Mouse (Mus musculus): ENCODE results near the gene Calml4. TPM values are rescaled to one million over a fixed set of nuclear protein-coding genes. Genes with fewer than 3 reads are reported as not detected.
A peak's percentile ranks its signal among the peaks of the same experiment; 100 is the strongest.

The Calml4 gene
- total and polyA plus RNA-seq, 2 experiments from 2014 or later: 1.7 to 20.5 TPM

- no peaks in the 10 kb centered on the region for H3K36me3 ChIP-seq (ENCODE audit: insufficient read depth, low read length)
- no peak overlapping the region for H3K4me3 ChIP-seq (ENCODE audit: low read length)
- ATAC-seq: no peak
Measured at GRCm38 (mm10) chr9:62821811-62822210, 36.1 kb upstream of the Calml4 start.

GRCm38 (mm10) chr9:62825791-62826393 is 32.0 kb upstream of the Calml4 start:
- H3K4me1 ChIP-seq (ENCODE audit: insufficient read depth, low read length): no peaks in the 10 kb centered on the region
- H3K27me3 ChIP-seq (ENCODE audit: insufficient read depth, low read length): no peaks in the 10 kb centered on the region
- DNase-seq (ENCODE audit: low spot score) (peak; percentile 32), ATAC-seq (no peak)
- no peaks in the 10 kb centered on the region for H3K36me3 ChIP-seq (ENCODE audit: insufficient read depth, low read length)
- H3K4me2 ChIP-seq (ENCODE audit: low read depth, low read length): no peak overlapping the region
- WGBS: 16% methylated on average over 9 of the region's 9 CpGs
- H3K4me3 ChIP-seq (ENCODE audit: low read length): no peak overlapping the region
- H3K27ac ChIP-seq: no peak overlapping the region; the same call in 1 of the 2 replicates
- TF ChIP-seq CTCF (IDR thresholded peaks at IDR 0.05; ENCODE audit: low read depth): no peak
- H3K9ac ChIP-seq (replicated peaks; ENCODE audit: low read length): no peak overlapping the region
- H3K9me3 ChIP-seq (ENCODE audit: low read length): no peaks in the 10 kb centered on the region

More at GRCm38 (mm10) chr9:62821811-62822210, 36.1 kb upstream of the Calml4 start:
- Histone ChIP-seq H3K9me3 (ENCODE audit: low read length) (no peaks in the 10 kb centered on the region), H3K4me2 (ENCODE audit: low read depth, low read length) (no peak overlapping the region), H3K4me1 (ENCODE audit: insufficient read depth, low read length) (no peaks in the 10 kb centered on the region), H3K27ac (no peak overlapping the region), H3K27me3 (ENCODE audit: insufficient read depth, low read length) (no peaks in the 10 kb centered on the region), H3K9ac (replicated peaks; ENCODE audit: low read length) (no peak overlapping the region)
- WGBS: 97% methylated on average over 7 of the region's 7 CpGs
- TF ChIP-seq CTCF (IDR thresholded peaks at IDR 0.05; ENCODE audit: low read depth): no peak
- DNase-seq (ENCODE audit: low spot score): no peak

- DNase-seq (ENCODE audit: low spot score) (no peak), ATAC-seq (no peak)
- Histone ChIP-seq H3K4me3 (ENCODE audit: low read length) (no peak overlapping the region), H3K27me3 (ENCODE audit: insufficient read depth, low read length) (no peaks in the 10 kb centered on the region), H3K9ac (replicated peaks; ENCODE audit: low read length) (no peak overlapping the region), H3K27ac (peak overlapping the region; percentile 32; the same call in 1 of the 2 replicates), H3K9me3 (ENCODE audit: low read length) (no peaks in the 10 kb centered on the region), H3K36me3 (ENCODE audit: insufficient read depth, low read length) (no peaks in the 10 kb centered on the region), H3K4me2 (ENCODE audit: low read depth, low read length) (no peak overlapping the region), H3K4me1 (ENCODE audit: insufficient read depth, low read length) (no peaks in the 10 kb centered on the region)
- TF ChIP-seq CTCF (IDR thresholded peaks at IDR 0.05; ENCODE audit: low read depth): no peak
- 10% methylated on average over 7 of the region's 7 CpGs for WGBS
Measured at GRCm38 (mm10) chr9:62826456-62826855, 31.4 kb upstream of the Calml4 start.

DNA sequence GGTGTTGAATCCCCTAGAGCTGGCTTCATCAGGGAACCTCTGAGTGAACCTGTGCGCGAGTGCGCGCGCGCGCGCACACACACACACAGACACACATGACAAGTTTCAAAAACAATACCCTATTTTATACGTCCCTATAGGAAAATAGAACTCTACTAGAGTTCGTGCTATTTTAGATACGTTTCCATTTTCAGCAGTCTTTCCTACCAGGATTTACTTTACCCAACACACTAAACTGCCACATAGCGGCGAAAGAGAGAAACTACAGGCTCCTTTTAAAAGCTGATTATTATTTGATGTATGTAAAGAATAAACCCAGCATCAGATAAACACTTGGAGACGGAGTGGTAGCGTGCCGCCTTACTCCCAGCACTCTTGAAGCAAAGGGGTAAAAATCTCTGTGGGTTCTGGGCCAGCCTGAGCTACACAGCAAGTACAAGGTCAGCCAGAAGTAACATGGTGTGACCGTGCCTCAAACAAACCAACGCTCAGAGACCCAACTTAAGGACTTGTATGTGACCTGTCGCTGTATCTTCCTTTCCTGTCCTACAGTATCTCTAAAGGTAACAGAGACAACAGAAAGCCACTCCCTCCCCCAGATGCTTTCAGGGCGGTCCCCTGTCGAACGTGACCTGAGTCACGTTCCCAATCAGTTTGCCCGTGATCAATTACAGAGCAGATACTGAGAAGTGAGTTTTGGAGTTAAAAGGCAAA is 29.8 kb upstream of the Calml4 start:
- peak overlapping the region; percentile 60 for H3K4me2 ChIP-seq (ENCODE audit: low read depth, low read length)
- peak overlapping the region; percentile 56; the same call in 1 of the 2 replicates for H3K27ac ChIP-seq
- no peaks in the 10 kb centered on the region for H3K27me3 ChIP-seq (ENCODE audit: insufficient read depth, low read length)
- no peaks in the 10 kb centered on the region for H3K9me3 ChIP-seq (ENCODE audit: low read length)
- ATAC-seq: no peak
- peak; percentile 66 for TF ChIP-seq CTCF (IDR thresholded peaks at IDR 0.05; ENCODE audit: low read depth)
- no peaks in the 10 kb centered on the region for H3K4me1 ChIP-seq (ENCODE audit: insufficient read depth, low read length)
- no peak overlapping the region for H3K9ac ChIP-seq (replicated peaks; ENCODE audit: low read length)
- WGBS: 7% methylated on average over 24 of the region's 24 CpGs
- peak overlapping the region; percentile 18 for H3K4me3 ChIP-seq (ENCODE audit: low read length)
- no peaks in the 10 kb centered on the region for H3K36me3 ChIP-seq (ENCODE audit: insufficient read depth, low read length)
- peak; percentile 81 for DNase-seq (ENCODE audit: low spot score)

DNA sequence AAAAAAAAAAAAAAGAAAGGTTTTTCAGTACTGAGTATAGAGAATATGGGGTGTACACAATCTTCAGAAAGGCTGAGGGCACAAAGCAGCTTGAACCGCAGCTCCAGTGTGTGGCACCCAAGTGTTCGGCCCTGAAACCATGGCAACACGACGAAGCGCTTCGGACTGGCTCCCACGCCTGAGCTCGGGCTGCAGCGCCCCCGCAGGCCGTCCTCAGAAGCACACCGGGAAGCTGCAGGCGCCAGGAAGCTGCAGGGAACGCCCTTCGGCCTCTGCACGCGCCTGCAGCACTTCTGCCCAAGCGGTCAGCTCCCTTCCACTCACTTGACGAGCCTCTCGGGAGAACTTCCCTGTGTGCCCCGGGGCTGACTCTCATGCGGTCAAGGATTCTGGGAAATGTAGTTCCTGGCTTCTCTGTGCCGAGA is 29.2 kb upstream of the Calml4 start:
- Histone ChIP-seq H3K27me3 (ENCODE audit: insufficient read depth, low read length) (no peaks in the 10 kb centered on the region), H3K27ac (peak overlapping the region; percentile 56; the same call in 1 of the 2 replicates), H3K36me3 (ENCODE audit: insufficient read depth, low read length) (no peaks in the 10 kb centered on the region), H3K4me3 (ENCODE audit: low read length) (peak overlapping the region; percentile 18), H3K9me3 (ENCODE audit: low read length) (no peaks in the 10 kb centered on the region), H3K4me1 (ENCODE audit: insufficient read depth, low read length) (no peaks in the 10 kb centered on the region), H3K4me2 (ENCODE audit: low read depth, low read length) (peak overlapping the region; percentile 60), H3K9ac (replicated peaks; ENCODE audit: low read length) (no peak overlapping the region)
- peak; percentile 95 for TF ChIP-seq CTCF (IDR thresholded peaks at IDR 0.05; ENCODE audit: low read depth)
- DNase-seq (ENCODE audit: low spot score) (peak; percentile 96), ATAC-seq (peak; percentile 97)
- WGBS: under 1% methylated on average over 23 of the region's 23 CpGs

DNA sequence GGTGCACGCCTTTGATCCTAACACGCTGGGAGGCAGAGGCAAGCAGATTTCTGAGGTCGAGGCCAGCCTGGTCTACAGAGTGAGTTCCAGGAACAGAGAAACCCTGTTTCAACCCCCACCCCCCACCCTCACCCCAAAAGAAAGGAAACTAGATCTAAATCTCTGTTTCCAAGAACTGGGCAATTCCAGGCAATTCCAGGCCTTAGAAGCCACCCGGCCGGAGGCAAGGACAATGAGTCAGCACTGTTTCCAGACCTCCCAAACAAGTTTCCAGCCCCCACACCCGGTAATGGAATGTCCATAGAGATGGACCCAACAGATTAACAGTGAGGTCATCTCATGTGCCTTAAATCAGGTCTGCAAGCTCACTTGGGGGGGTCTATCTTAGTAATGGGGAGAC is 28.0 kb upstream of the Calml4 start:
- no peaks in the 10 kb centered on the region for H3K9me3 ChIP-seq (ENCODE audit: low read length)
- DNase-seq (ENCODE audit: low spot score) (no peak), ATAC-seq (no peak)
- no peaks in the 10 kb centered on the region for H3K4me1 ChIP-seq (ENCODE audit: insufficient read depth, low read length)
- no peaks in the 10 kb centered on the region for H3K36me3 ChIP-seq (ENCODE audit: insufficient read depth, low read length)
- no peak overlapping the region for H3K4me3 ChIP-seq (ENCODE audit: low read length)
- TF ChIP-seq CTCF (IDR thresholded peaks at IDR 0.05; ENCODE audit: low read depth): no peak
- WGBS: 82% methylated on average over 6 of the region's 6 CpGs
- no peak overlapping the region for H3K27ac ChIP-seq
- no peak overlapping the region for H3K4me2 ChIP-seq (ENCODE audit: low read depth, low read length)
- no peak overlapping the region for H3K9ac ChIP-seq (replicated peaks; ENCODE audit: low read length)
- no peaks in the 10 kb centered on the region for H3K27me3 ChIP-seq (ENCODE audit: insufficient read depth, low read length)

- no peak for ATAC-seq
Measured at GRCm38 (mm10) chr9:62834906-62835305, 23.0 kb upstream of the Calml4 start.

More at GRCm38 (mm10) chr9:62834906-62835305, 23.0 kb upstream of the Calml4 start:
- H3K4me3 ChIP-seq (ENCODE audit: low read length): no peak overlapping the region
- H3K27me3 ChIP-seq (ENCODE audit: insufficient read depth, low read length): no peaks in the 10 kb centered on the region
- WGBS: 85% methylated on average over 5 of the region's 5 CpGs
- H3K36me3 ChIP-seq (ENCODE audit: insufficient read depth, low read length): no peaks in the 10 kb centered on the region
- no peak overlapping the region for H3K9ac ChIP-seq (replicated peaks; ENCODE audit: low read length)
- DNase-seq (ENCODE audit: low spot score): no peak
- TF ChIP-seq CTCF (IDR thresholded peaks at IDR 0.05; ENCODE audit: low read depth): no peak
- no peaks in the 10 kb centered on the region for H3K9me3 ChIP-seq (ENCODE audit: low read length)
- H3K27ac ChIP-seq: no peak overlapping the region
- H3K4me2 ChIP-seq (ENCODE audit: low read depth, low read length): no peak overlapping the region
- H3K4me1 ChIP-seq (ENCODE audit: insufficient read depth, low read length): no peaks in the 10 kb centered on the region
